Mouse (Mus musculus) MEL (cell line): ENCODE results near the gene Gm20388.

ENCODE experiments used
- CTCF ChIP-seq, 3 experiments: IDR thresholded peaks in 2 of 3; conservative IDR thresholded peaks in 1 of 3; 2 replicates each; pipeline ENCODE4 v1.5.1; 2011 to 2012; ENCODE audit warnings: low read length in 3 of 3, low read depth in 2 of 3, mild to moderate bottlenecking in 2 of 3, improper control_type of control experiment in 1 of 3, inconsistent platforms in 1 of 3, mixed read lengths in 1 of 3, moderate library complexity in 1 of 3; ENCODE audit not compliant: control insufficient read depth in 1 of 3, insufficient read depth in 1 of 3, poor library complexity in 1 of 3, severe bottlenecking in 1 of 3
- E2F4 ChIP-seq: IDR thresholded peaks from 2 replicates; pipeline ENCODE4 v1.6.1; 2011; ENCODE audit warnings: low read depth, low read length, improper control_type of control experiment, borderline replicate concordance
- EP300 ChIP-seq, 2 experiments: IDR thresholded peaks; 2 replicates each; pipeline ENCODE4 v1.6.1; 2011; ENCODE audit warnings: improper control_type of control experiment in 2 of 2, low read length in 2 of 2, low read depth in 1 of 2, mild to moderate bottlenecking in 1 of 2
- ETS1 ChIP-seq: IDR thresholded peaks from 2 replicates; pipeline ENCODE4 v1.6.1; 2012; ENCODE audit warnings: low read depth, mild to moderate bottlenecking, inconsistent platforms, low read length, improper control_type of control experiment, moderate library complexity
- MXI1 ChIP-seq: IDR thresholded peaks from 2 replicates; pipeline ENCODE4 v1.6.1; 2011; ENCODE audit warnings: mild to moderate bottlenecking, low read depth, low read length, improper control_type of control experiment
- POLR2A ChIP-seq, 2 experiments: IDR thresholded peaks; 2 replicates each; pipeline ENCODE4 v1.6.1; 2011 to 2012; ENCODE audit warnings: low read length in 2 of 2, mild to moderate bottlenecking in 2 of 2, control low read depth in 1 of 2, improper control_type of control experiment in 1 of 2, low read depth in 1 of 2, moderate library complexity in 1 of 2; ENCODE audit not compliant: control insufficient read depth in 1 of 2, insufficient read depth in 1 of 2, poor library complexity in 1 of 2
- SMC3 ChIP-seq: IDR thresholded peaks from 2 replicates; pipeline ENCODE4 v1.6.1; 2011; ENCODE audit warnings: low read depth, low read length, improper control_type of control experiment
- TCF12 ChIP-seq: IDR thresholded peaks from 2 replicates; pipeline ENCODE4 v1.6.1; 2014; ENCODE audit warnings: low read depth, mild to moderate bottlenecking, inconsistent platforms, low read length, improper control_type of control experiment, moderate library complexity

GRCm38 (mm10) chr8:122312553-122312952 is 2401.9 kb downstream of the Gm20388 start:
- TF ChIP-seq CTCF (IDR thresholded peaks at IDR 0.05 in 2 of 3, conservative IDR thresholded peaks at IDR 0.05 in 1 of 3; ENCODE audit: control insufficient read depth in 1 of 3, insufficient read depth in 1 of 3, low read depth in 2 of 3, low read length in 3 of 3, poor library complexity in 1 of 3, severe bottlenecking in 1 of 3) = no peak
- no peak; a peak in 1 of 4 replicates for TF ChIP-seq POLR2A (IDR thresholded peaks at IDR 0.05; ENCODE audit: control insufficient read depth in 1 of 2, insufficient read depth in 1 of 2, low read depth in 1 of 2, low read length in 2 of 2, poor library complexity in 1 of 2)
- TF ChIP-seq TCF12 = no peak
- no peak for TF ChIP-seq MXI1
- no peak for TF ChIP-seq EP300 (IDR thresholded peaks at IDR 0.05; ENCODE audit: low read depth in 1 of 2, low read length in 2 of 2)
- no peak for TF ChIP-seq E2F4
- no peak for TF ChIP-seq ETS1
- TF ChIP-seq SMC3 = no peak
